Mouse (Mus musculus) erythroid progenitor cell, adult 5-6 weeks (primary cell): ENCODE results near the gene Barx1. TPM values are rescaled to one million over a fixed set of nuclear protein-coding genes. Genes with fewer than 3 reads are reported as not detected.

Source experiments
- ATAC-seq: replicated peaks from 2 replicates; pipeline ENCODE4 v1.8.0; 2016; ENCODE audit warnings: moderate number of reproducible peaks, mild to moderate bottlenecking, moderate TSS enrichment, inconsistent platforms; ENCODE audit not compliant: poor library complexity, low FRiP score, severe bottlenecking
- total RNA-seq, 2 experiments: library from RNA; stranded (forward) in 1 of 2; stranded (reverse) in 1 of 2; fragments of 150-400 nt in 1 of 2; fragments of 186-747, 209-891 nt in 1 of 2; gene quantifications; 2 replicates each; pipeline versions ENCODE4 v1.2.3 to v1.2.4; 2015 to 2017; ENCODE audit warnings: low replicate concordance in 2 of 2

The Barx1 gene
- total RNA-seq, 2 experiments from 2014 or later, result not detected

DNA sequence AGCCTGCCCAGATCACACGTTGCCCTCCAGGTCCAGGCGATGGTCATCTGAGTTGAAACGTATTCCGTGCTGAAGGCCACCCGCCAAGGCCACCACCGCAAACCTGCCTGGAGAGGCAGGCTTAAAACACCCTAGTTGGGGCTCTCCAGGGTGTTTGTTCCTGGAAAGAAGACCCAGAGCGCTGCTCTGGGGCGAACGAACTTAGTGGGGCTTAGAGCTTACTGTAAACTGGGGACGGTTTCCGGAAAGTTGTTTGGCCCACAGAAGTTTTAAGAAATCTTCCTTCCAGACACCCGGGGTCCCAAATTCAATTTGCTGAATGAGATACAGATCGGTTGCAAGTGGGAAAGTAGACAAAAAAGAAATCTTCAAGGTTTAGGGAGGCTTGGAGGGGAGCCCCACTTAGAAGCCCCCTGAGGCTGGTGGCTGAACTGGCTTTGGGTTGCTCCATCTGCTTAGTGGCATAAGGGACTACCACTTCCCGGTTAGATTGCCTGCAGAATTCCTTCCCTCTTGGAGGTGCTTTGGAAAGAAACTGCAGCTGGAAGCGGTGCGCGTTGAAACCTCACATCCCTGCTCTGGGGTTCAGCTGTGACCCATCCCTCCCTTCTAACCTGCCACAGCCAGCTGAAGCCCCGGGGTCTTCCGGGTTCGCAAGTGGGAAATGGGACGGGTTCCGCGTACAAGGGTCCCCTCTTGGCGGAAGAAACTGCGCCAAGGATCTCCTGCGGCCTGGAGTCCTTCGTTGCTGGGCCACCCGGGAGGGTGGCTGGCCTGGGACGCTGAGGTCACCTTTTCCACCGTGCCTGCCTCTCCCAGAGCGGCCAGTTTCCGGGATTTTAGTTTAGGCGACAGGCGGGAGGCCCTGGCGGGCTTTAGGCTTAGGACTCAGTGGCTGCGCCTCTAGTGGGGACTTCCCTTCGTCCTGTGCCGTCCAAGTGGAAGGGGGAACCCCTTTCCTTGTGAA lies 3.3 kb upstream of the Barx1 start:
- no peak for ATAC-seq

DNA sequence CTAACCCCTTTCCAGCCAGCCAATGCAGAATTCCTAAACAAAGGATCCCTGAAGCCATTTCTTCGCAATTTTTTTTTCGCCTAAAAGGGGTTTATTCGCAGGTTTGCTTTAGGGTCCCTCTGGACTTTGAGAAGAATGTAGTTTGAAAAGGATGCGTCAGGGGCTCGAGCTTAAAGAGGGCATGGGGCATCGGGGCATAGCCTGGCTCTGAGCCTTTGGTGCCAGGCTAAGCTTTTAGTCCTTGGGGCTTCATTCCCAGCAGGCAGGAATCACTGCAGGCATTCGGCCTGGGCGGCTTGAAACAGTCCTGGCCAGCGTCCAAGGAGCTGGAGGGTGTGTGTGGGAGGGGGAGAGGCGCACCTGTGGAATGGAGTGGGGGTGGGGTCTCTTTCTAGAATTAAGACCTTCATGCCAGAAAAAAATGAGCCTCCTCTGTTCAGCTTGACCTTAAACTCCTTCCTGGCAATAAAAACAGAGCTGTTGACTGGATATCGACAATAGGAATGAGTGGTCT lies 2.5 kb upstream of the Barx1 start:
- no peak for ATAC-seq

DNA sequence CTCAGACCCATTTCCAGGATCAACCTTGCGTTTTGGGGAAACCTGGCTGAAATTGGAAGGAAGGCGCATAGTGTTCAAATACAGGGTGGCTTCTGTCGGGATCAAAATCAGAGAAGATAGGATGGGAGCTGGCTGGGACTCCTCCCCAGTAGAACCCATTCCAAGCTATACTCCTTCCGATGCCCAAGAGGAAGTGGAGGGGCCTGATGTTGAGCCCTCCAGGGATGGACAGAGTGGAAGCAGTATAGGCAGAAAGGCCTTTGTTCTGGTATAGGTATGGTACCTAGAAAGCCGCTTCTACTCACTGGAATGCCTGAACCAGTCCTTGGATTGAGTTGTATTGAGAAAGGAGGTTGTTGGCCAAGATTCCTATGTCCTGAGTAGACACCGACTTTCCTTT lies 2.1 kb upstream of the Barx1 start:
- ATAC-seq, result no peak

DNA sequence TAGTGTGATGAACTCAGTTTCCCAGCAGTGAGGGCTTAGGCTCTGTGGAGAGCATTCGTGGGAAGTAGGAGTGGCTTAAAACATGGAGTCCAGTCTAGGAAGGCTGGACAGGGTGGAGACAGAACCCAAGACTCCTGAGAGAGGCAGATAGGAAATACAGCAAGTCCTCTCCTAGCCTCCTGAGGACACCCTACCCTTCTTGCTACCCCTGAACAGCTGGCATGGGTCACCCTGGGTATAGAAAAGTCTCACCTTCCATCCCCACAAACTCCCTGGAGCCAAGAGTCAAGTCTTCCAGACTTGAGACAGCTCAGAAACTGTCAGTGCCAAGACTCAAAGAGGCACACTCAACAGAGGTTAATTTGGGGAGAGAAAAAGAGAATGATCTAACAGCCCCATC lies 1.2 kb upstream of the Barx1 start:
- ATAC-seq, result no peak

DNA sequence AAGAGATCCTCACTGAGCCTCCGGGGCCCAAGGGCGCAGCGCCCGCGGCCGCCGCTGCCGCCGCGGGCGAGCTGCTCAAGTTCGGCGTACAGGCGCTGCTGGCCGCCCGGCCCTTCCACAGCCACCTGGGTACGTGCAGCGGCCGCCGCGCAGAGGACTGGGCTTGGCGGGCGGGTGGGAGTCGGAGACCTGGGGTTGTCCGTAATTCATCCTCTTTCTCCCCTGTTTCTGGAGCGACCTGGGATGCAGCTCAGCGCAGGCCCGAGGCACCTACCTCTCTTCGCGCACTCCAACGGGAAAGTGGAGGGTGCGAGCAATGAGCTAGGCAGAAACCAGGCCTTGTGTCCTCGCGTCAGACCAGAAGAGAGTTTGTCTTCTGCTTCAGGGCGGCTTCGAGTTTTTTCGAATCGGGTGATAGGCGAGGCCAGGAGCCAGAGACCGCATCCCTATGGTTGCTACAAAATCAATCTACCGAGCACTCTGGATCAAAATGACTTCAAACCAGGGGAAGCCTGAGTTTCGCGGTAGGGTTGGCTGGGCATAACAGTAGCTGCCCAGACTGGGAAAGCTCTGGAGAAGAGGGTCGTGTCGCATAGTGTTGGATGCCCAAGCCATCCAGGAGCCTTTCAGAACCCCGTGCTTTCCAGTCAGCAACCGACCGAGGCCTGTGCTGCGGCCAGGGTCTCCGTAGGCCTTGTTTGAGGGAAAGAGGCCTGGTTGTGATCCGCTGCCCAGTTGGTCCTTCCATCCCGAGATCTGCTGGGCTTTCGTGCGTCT lies 601 bp downstream of the Barx1 start:
- ATAC-seq, result no peak

DNA sequence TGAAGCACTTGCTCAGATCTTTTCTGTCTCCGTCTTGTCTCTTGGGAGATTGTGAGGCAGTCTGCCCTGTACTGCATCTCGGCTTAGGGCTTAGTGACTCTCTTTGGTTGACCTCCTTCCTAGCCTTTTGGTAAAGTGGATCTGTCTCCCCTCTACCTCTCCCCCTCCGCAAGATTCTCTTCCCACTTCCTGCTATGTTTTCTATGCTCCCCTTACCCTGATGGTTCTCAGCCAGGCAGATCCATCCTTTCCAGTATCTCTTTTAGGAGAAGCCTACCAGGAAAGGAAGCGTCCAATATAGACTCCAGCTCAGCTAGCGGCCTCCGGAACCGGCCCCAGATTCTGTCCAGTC lies 1.2 kb downstream of the Barx1 start:
- no peak for ATAC-seq

DNA sequence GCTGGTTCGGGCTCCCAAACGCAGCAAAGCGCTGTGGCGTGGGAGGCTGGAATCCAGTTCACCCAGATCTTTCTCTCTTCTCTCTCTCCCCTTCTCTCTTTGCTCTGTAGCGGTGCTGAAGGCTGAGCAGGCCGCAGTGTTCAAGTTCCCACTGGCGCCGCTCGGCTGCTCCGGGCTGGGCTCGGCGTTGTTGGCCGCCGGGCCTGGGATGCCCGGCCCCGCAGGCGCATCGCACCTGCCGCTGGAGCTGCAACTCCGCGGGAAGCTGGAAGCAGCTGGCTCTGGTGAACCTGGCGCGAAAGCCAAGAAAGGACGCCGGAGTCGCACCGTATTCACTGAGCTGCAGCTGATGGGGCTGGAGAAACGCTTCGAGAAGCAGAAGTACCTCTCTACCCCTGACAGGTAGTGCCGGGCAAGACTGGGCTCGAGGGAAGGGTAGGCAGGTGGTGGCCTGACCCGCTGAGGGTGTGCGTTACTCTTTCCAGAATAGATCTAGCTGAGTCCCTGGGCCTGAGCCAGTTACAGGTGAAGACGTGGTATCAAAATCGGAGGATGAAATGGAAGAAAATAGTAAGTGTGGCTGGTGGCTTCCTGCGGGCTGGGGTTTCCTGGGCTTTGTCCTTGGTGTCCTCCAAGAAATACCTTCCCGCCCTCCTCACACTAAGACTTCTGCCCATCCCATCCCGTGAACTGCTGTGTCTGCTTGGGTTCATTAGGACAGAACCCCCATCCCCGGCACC lies 2.3 kb downstream of the Barx1 start:
- no peak for ATAC-seq

DNA sequence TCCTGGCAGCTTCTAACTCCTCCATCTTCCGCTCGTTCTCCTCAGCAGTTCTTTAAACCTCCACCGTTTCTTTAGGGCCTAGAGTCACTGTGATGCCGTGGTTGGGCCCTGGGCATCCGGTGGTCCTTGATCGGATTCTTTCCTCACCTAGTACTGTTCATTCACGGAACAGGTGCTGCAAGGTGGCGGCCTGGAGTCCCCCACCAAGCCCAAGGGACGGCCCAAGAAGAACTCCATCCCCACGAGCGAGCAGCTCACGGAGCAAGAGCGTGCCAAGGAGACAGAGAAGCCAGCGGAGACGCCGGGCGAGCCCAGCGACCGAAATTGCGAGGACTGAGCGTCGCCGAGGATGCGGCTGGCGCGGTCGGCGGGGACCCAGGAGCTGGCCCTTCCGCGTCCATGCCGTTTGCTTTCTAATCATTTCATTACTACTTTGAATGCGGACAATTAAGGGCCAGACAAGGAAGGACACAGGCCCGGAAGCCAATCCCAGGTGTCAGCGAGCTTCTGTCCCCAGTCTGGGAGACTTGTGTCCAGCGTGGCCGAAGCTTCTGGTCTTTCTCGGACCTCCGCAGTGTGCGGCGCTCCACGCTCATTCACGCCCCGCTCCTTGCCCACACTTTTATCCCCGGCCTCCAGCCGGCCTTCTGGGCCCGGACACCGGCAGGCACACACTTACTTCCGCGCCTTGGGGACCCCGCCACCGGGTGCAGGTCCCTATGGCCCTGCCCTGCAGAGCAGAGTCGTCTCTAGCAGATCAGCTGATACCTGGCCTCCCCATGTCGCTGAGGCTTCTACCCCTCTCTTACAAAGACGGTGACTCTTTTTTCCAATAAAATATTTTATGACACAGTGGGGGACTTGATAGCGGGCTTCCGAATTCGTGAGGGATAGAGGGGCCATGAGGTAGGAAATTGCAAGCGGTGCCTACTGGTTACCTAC lies 3.1 kb downstream of the Barx1 start:
- no peak for ATAC-seq

DNA sequence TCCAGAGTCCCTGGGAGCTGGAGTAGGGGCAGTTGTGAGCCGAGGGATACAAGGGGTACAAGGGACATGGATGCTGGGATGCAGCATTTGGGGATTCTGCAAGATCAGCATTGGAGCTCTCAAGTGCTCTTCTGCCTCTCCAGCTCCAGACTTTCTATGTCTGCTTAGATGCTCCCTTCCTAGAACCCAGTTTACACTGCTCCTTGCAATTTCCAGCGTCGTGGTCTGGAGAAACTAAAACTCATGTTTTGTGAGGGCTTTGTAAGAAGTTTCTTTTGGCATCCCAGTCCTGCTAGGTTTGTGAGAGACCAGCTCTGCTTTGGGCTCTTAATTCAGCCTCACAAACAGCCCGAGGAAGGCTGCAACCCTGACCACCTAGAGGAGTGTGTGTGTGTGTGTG lies 4.7 kb downstream of the Barx1 start:
- no peak for ATAC-seq

DNA sequence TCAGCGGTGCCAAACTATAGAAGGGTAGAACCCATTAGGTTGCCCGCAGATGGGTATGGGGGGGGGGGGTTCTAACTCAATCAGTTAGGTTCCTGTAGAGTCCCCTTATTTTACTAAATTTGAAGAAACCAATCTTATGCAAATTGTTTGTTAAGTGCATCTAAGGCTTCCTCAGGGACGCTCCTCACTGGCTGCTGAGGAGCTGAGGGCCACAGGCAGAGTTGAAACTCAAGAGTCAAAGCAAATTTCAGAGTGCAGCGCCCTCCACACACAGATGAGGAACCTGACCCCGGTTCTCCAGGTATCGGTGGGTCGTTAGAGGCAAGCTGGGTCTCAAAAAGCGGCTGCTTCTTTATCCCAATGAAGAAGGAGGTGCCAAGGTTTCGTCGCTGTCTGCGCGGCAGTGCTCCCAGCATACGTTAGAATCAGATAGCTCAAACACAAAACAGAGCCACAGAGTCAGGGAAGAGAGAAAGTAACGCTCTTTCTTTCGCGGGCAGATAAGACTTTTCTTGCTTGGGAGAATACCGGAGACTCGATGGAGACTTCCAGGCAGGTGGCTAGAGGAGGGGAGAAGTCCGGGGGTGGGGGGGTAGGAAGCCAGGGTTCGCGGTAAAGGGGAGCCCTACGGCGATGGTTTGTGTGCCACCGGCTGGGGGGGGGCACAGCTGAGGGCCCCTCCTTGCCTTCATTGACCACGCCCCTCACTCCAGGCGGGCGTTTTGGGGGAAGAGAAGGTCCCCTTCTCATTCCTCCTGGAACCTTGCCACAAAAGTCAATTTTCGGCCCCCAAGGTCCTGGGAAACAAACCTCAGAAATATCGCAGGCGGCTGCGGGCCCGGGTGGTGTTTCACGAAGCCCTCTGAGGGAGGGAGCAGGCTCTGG lies 5.5 kb downstream of the Barx1 start:
- no peak for ATAC-seq

DNA sequence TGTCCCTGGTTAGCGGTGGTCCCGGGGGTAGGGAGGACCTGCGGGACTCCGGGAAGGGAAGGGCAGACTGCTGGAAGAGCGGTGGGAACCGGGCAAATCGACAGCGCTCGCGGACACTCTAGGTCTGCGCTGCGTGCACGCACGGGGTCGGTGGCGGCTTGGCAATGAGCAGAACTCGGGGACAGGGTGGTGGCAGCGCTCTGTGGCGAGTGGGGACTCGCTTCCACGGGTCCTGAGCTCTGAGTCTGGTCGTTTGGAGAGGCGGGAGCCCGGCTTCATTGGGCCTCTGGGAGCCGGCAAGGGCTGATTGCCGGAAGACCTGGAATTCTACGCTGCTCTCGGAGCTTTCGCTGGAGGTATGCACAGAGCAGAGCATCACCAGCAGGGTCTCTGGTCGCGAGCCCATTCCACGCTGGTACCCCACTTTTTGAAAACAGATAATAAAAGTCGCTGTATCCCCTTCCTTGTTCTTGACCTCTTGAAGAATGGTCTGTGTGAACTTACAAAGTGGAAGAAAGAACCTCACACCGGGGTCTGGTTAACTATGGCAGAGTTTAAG lies 6.3 kb downstream of the Barx1 start:
- ATAC-seq, result no peak

DNA sequence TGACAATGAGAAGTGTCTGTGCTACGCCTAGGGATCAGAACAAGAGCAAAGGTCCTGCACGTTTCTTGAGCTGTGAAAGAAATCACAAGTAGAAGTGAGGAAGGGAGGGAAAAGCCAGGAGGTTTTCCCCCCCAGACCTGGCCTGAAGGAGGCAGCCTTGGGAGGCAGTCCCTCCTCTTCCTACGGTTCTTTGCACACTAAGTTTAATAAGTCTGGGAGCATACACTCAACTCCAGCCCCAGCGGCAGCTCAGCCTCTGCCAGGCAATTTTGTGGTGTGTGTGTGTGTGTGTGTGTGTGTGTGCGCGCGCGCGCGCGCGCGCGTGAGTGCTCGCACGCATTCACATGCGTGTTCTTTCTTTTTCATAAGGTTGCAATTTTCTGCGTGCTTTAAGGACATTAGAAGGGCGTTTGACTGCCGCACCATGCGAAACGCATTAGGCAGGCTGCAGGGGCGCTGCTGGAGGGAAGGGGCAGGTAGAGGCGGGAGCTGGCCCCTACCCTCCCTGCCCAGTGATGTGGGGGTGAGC lies 9.6 kb downstream of the Barx1 start:
- no peak for ATAC-seq

DNA sequence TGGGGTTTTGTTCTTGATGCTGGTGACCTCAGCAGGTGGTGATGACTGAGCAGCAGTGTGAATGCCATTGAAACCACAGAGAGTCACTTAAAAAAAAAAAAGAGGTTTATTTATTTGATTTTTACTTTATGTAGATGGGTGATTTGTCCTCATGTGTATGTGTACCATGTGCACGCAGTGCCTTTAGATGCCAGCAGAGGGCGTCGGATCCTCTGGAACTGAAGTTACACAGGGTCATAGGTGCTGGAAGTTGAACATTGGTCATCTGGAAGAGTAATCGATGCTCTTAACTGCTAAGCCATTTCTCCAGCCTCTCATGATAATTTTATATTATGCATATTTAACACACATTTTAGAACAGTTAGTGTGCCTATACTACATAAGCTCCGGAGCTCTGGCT lies 11.8 kb downstream of the Barx1 start:
- ATAC-seq, result no peak

DNA sequence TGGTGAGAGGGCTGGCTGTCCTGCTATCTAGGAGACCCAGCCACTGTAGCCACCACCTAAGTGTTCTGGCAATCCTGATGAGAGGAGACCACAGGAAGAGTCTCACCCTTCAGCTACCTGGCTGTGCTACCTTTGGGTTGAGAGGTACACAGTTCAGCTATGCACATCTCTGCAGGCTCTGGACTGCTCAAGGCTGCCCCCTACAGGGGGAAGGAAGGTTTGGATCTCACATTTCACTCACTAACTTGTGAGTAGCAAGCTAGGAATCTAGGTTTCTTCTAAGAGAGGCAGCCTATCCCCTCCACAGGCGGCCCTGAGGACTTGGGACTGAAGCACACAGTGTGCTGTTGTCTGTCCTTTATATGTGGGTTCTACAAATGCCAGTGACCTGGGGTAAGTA lies 16.6 kb downstream of the Barx1 start:
- no peak for ATAC-seq

DNA sequence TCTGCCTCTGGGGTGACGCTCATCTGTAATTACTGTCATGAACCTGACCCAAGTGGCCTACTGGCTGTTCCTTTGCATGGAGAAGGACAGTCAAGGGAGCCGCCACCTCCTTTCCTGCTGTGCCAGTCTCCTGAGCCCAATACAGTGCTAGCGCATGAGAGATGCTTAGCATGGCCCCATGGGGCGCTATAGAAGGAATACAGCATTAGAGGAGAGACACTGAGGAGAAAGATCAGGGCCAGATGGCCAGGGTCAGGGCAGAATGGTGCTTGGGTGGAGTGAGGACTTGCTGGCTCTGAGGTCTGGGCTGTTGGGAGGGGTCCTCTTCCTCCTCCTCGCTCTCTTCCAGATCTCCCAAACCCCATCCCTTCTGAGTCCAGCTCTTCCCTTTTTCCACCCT lies 23.9 kb downstream of the Barx1 start:
- ATAC-seq, result no peak

DNA sequence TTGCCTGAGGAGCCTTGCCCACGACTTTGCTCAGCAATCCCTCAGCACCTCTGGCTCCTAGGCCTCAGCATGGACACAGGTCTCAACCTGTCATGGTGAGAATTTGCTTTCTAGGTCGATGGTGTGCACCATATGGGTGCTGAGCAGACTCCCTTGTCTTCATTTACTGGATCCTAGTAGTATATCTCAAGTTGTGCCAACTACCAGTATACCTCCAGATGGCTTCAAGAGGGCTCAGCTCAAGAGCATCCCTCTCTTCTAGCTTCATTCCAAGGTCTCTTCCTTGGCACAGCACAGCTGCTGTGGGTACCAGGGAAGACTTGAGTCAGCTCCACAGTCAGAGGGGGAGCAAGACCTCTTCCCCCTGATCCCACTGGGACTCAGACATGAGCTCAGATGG lies 29.2 kb downstream of the Barx1 start:
- no peak for ATAC-seq

DNA sequence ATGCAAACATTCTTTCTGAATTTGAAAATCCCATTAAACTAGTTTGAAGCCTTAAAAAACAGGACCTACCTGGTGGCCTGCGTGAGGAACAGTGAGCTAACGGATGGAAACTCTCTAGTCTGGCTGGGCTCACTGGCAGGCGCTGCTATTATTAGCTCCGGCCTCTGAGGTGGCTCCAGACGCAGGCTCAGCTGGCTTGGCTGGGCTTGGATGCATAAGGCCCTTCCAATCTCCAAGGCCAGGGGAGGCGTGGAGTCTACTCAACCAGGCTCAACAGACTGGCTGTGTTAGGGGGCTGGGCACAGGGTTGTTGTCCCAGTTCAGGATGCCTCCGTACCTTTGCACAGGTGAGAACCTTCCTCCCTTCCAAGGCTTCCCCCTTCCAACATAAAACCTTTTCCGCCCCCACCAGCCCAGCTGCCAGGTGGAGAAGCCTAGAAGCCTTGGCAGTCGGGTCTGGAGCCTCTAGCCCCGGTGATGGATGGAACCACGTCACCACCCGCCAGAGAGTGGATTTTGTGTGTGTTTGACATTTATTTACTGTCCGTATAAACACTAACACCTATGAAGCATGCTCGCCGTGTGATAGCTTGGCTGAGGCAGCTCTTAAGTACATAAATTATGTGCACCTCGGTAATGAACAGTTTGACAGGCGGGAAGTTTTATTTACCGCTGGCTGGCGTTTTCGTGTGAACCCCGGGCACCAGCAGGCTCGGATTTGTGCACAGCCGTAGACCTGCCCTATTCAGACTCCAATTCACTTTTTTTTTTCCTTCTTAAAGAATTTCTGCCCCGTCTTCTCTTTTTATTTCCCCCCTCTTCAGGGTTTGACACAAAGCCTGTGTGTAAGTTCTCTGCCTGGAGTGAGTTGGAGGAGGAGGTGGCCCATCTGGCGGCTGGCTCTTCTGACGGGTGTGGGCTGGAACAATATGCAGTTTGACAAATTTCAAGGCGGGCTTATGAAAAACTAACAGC lies 31.6 kb downstream of the Barx1 start:
- ATAC-seq, result no peak
